Mouse (Mus musculus): ENCODE data around the gene Rimbp2. TPM values are rescaled to one million over a fixed set of nuclear protein-coding genes. Genes with fewer than 3 reads are reported as not detected.
"Not testable (repeated sequence)": the region's sequence is repeated elsewhere in the genome, so short reads cannot be mapped to it uniquely, and the experiment has no call there.

Gene Rimbp2
- polyA plus RNA-seq, 1 experiment from 2014 or later, result not detected

GRCm38 (mm10) chr5:128984536-128984935, 31.2 kb upstream of the Rimbp2 start:
- Histone ChIP-seq H3K4me3 (ENCODE audit: low read depth, low read length) (no peak overlapping the region), H3K9me3 (ENCODE audit: low read length) (0 out of 2 replicates have a peak, but pooled peaks cover 4% of the 10 kb centered on the region), H3K36me3 (replicated peaks; ENCODE audit: insufficient read depth, low read length) (peaks cover 48% of the 10 kb centered on the region), H3K27ac (ENCODE audit: low read depth) (no peak overlapping the region), H3K4me1 (ENCODE audit: insufficient read depth) (no peaks in the 10 kb centered on the region), H3K4me2 (ENCODE audit: low read depth, low read length) (no peak overlapping the region), H3K9ac (replicated peaks) (no peak overlapping the region), H3K27me3 (ENCODE audit: insufficient read depth, low read length) (no peaks in the 10 kb centered on the region)
- DNase-seq (no peak), ATAC-seq (no peak)
- WGBS (ENCODE audit: insufficient replicate concordance), result 86% methylated on average over 6 of the region's 6 CpGs
- TF ChIP-seq CTCF (IDR thresholded peaks at IDR 0.05; ENCODE audit: low read depth) (no peak), EP300 (IDR thresholded peaks at IDR 0.05; ENCODE audit: low read depth) (no peak)

- H3K27me3 ChIP-seq (ENCODE audit: insufficient read depth, low read length), result no peaks in the 10 kb centered on the region
- TF ChIP-seq EP300 (IDR thresholded peaks at IDR 0.05; ENCODE audit: low read depth) (no peak), CTCF (IDR thresholded peaks at IDR 0.05; ENCODE audit: low read depth) (peak; percentile 93)
- 33% methylated on average over 12 of the region's 12 CpGs for WGBS (ENCODE audit: insufficient replicate concordance)
- H3K9ac ChIP-seq (replicated peaks), result no peak overlapping the region
- H3K4me2 ChIP-seq (ENCODE audit: low read depth, low read length), result no peak overlapping the region
- DNase-seq (peak; percentile 80), ATAC-seq (peak; percentile 73)
- H3K27ac ChIP-seq (ENCODE audit: low read depth), result no peak overlapping the region
- H3K36me3 ChIP-seq (replicated peaks; ENCODE audit: insufficient read depth, low read length), result peaks cover 21% of the 10 kb centered on the region
- H3K4me1 ChIP-seq (ENCODE audit: insufficient read depth), result no peaks in the 10 kb centered on the region
- H3K4me3 ChIP-seq (ENCODE audit: low read depth, low read length), result no peak overlapping the region
- H3K9me3 ChIP-seq (ENCODE audit: low read length), result 0 out of 2 replicates have a peak, but pooled peaks cover 4% of the 10 kb centered on the region
Measured at GRCm38 (mm10) chr5:128981607-128982006, 28.3 kb upstream of the Rimbp2 start.

GRCm38 (mm10) chr5:128980857-128981256, 27.6 kb upstream of the Rimbp2 start:
- WGBS (ENCODE audit: insufficient replicate concordance), result 63% methylated on average over 7 of the region's 7 CpGs
- Histone ChIP-seq H3K36me3 (replicated peaks; ENCODE audit: insufficient read depth, low read length) (peaks cover 13% of the 10 kb centered on the region), H3K9ac (replicated peaks) (no peak overlapping the region), H3K9me3 (ENCODE audit: low read length) (0 out of 2 replicates have a peak, but pooled peaks cover 4% of the 10 kb centered on the region), H3K4me1 (ENCODE audit: insufficient read depth) (no peaks in the 10 kb centered on the region), H3K4me3 (ENCODE audit: low read depth, low read length) (no peak overlapping the region), H3K27me3 (ENCODE audit: insufficient read depth, low read length) (no peaks in the 10 kb centered on the region), H3K4me2 (ENCODE audit: low read depth, low read length) (no peak overlapping the region), H3K27ac (ENCODE audit: low read depth) (no peak overlapping the region)
- no peak for ATAC-seq
- TF ChIP-seq CTCF (IDR thresholded peaks at IDR 0.05; ENCODE audit: low read depth), result no peak
- DNase-seq, result no peak

GRCm38 (mm10) chr5:128978957-128979356, 25.7 kb upstream of the Rimbp2 start:
- Histone ChIP-seq H3K9me3 (ENCODE audit: low read length) (0 out of 2 replicates have a peak, but pooled peaks cover 4% of the 10 kb centered on the region), H3K27me3 (ENCODE audit: insufficient read depth, low read length) (no peaks in the 10 kb centered on the region), H3K9ac (replicated peaks) (no peak overlapping the region), H3K4me2 (ENCODE audit: low read depth, low read length) (no peak overlapping the region), H3K36me3 (replicated peaks; ENCODE audit: insufficient read depth, low read length) (no peaks in the 10 kb centered on the region), H3K4me1 (ENCODE audit: insufficient read depth) (no peaks in the 10 kb centered on the region), H3K27ac (ENCODE audit: low read depth) (no peak overlapping the region), H3K4me3 (ENCODE audit: low read depth, low read length) (no peak overlapping the region)
- DNase-seq (no peak), ATAC-seq (no peak)
- peak; percentile 35; the same call in 1 of the 2 replicates for TF ChIP-seq CTCF (IDR thresholded peaks at IDR 0.05; ENCODE audit: low read depth)
- no peak for TF ChIP-seq EP300 (IDR thresholded peaks at IDR 0.05; ENCODE audit: low read depth)
- 93% methylated on average over 7 of the region's 7 CpGs for WGBS (ENCODE audit: insufficient replicate concordance)

- not testable (repeated sequence) for H3K4me2 ChIP-seq (ENCODE audit: low read depth, low read length); DNase-seq; H3K4me3 ChIP-seq (ENCODE audit: low read depth, low read length); H3K9ac ChIP-seq (replicated peaks); H3K27me3 ChIP-seq (ENCODE audit: insufficient read depth, low read length); H3K27ac ChIP-seq (ENCODE audit: low read depth); ATAC-seq; H3K4me1 ChIP-seq (ENCODE audit: insufficient read depth); H3K36me3 ChIP-seq (replicated peaks; ENCODE audit: insufficient read depth, low read length); H3K9me3 ChIP-seq (ENCODE audit: low read length)
- 63% methylated on average over 1 of the region's 1 CpGs for WGBS (ENCODE audit: insufficient replicate concordance)
Measured at GRCm38 (mm10) chr5:128977466-128977865, 24.2 kb upstream of the Rimbp2 start.

GRCm38 (mm10) chr5:128976266-128976665, 23.0 kb upstream of the Rimbp2 start:
- Histone ChIP-seq H3K4me1 (ENCODE audit: insufficient read depth) (no peaks in the 10 kb centered on the region), H3K27me3 (ENCODE audit: insufficient read depth, low read length) (no peaks in the 10 kb centered on the region), H3K9me3 (ENCODE audit: low read length) (0 out of 2 replicates have a peak, but pooled peaks cover 4% of the 10 kb centered on the region), H3K4me3 (ENCODE audit: low read depth, low read length) (no peak overlapping the region), H3K27ac (ENCODE audit: low read depth) (no peak overlapping the region), H3K36me3 (replicated peaks; ENCODE audit: insufficient read depth, low read length) (no peaks in the 10 kb centered on the region), H3K4me2 (ENCODE audit: low read depth, low read length) (no peak overlapping the region), H3K9ac (replicated peaks) (no peak overlapping the region)
- WGBS (ENCODE audit: insufficient replicate concordance), result 33% methylated on average over 4 of the region's 4 CpGs
- TF ChIP-seq EP300 (IDR thresholded peaks at IDR 0.05; ENCODE audit: low read depth) (no peak), CTCF (IDR thresholded peaks at IDR 0.05; ENCODE audit: low read depth) (peak; percentile 56)
- ATAC-seq (no peak), DNase-seq (peak; percentile 35)

- Histone ChIP-seq H3K9me3 (ENCODE audit: low read length) (peaks cover 3% of the 10 kb centered on the region; the same call in 1 of the 2 replicates), H3K9ac (replicated peaks) (no peak overlapping the region), H3K36me3 (replicated peaks; ENCODE audit: insufficient read depth, low read length) (no peaks in the 10 kb centered on the region), H3K4me3 (ENCODE audit: low read depth, low read length) (no peak overlapping the region), H3K4me2 (ENCODE audit: low read depth, low read length) (no peak overlapping the region), H3K27me3 (ENCODE audit: insufficient read depth, low read length) (no peaks in the 10 kb centered on the region), H3K4me1 (ENCODE audit: insufficient read depth) (no peaks in the 10 kb centered on the region), H3K27ac (ENCODE audit: low read depth) (no peak overlapping the region)
- 19% methylated on average over 14 of the region's 14 CpGs for WGBS (ENCODE audit: insufficient replicate concordance)
- peak; percentile 71 for DNase-seq
- ATAC-seq, result no peak
- no peak for TF ChIP-seq EP300 (IDR thresholded peaks at IDR 0.05; ENCODE audit: low read depth)
- TF ChIP-seq CTCF (IDR thresholded peaks at IDR 0.05; ENCODE audit: low read depth), result peak; percentile 78
Measured at GRCm38 (mm10) chr5:128971298-128971697, 18.0 kb upstream of the Rimbp2 start.

All from liver, postnatal 0 days (tissue).